Mouse (Mus musculus) ES-E14 (cell line): ENCODE measurements around the gene Tmprss2. TPM values are rescaled to one million over a fixed set of nuclear protein-coding genes. Genes with fewer than 3 reads are reported as not detected.

ENCODE experiments used
- DNase-seq: peaks from one replicate; pipeline ENCODE4 v3.0.0-alpha.2; 2013; ENCODE audit warnings: low read depth, low spot score
- H3K27ac ChIP-seq: 2 replicates; pipeline ENCODE4 v1.5.1; 2012; ENCODE audit warnings: low read depth, mild to moderate bottlenecking, low read length, moderate library complexity, mixed read lengths; ENCODE audit not compliant: poor library complexity, insufficient read depth, severe bottlenecking
- H3K36me3 ChIP-seq: 2 replicates; pipeline ENCODE4 v1.6.1; 2012; ENCODE audit warnings: mild to moderate bottlenecking, low read length, moderate library complexity, mixed read lengths; ENCODE audit not compliant: control insufficient read depth, poor library complexity, insufficient read depth, severe bottlenecking
- H3K4me1 ChIP-seq, 2 experiments: fragments of 150-350 bp in 1 of 2; sonication (generic) in 1 of 2; 2 replicates each; pipeline ENCODE4 v1.6.1; 2012; ENCODE audit warnings: low read length in 2 of 2, mild to moderate bottlenecking in 1 of 2, mixed read lengths in 1 of 2; ENCODE audit not compliant: control insufficient read depth in 2 of 2, insufficient read depth in 2 of 2, poor library complexity in 1 of 2
- H3K4me3 ChIP-seq, 2 experiments: fragments of 150-350 bp in 1 of 2; sonication (generic) in 1 of 2; 2 replicates each; pipeline ENCODE4 v1.5.1; 2012; ENCODE audit warnings: low read length in 2 of 2, low read depth in 1 of 2, mild to moderate bottlenecking in 1 of 2, mixed read lengths in 1 of 2; ENCODE audit not compliant: insufficient read depth in 1 of 2, poor library complexity in 1 of 2, severe bottlenecking in 1 of 2
- H3K9ac ChIP-seq: 2 replicates; pipeline ENCODE4 v1.6.1; 2012; ENCODE audit warnings: low read depth, mild to moderate bottlenecking, low read length, mixed read lengths; ENCODE audit not compliant: poor library complexity, insufficient read depth, severe bottlenecking
- H3K9me3 ChIP-seq: fragments of 150-350 bp; sonication (generic); 2 replicates; pipeline ENCODE4 v1.6.1; 2012; ENCODE audit warnings: low read depth, mild to moderate bottlenecking, low read length; ENCODE audit not compliant: control insufficient read depth, insufficient read depth
- CHD2 ChIP-seq: IDR thresholded peaks from 2 replicates; pipeline ENCODE4 v1.6.1; 2014; ENCODE audit warnings: mild to moderate bottlenecking, low read depth, low read length, inconsistent platforms
- HCFC1 ChIP-seq: IDR thresholded peaks from 2 replicates; pipeline ENCODE4 v1.6.1; 2012; ENCODE audit warnings: low read length, inconsistent platforms, borderline replicate concordance; ENCODE audit not compliant: insufficient read depth
- MAFK ChIP-seq: IDR thresholded peaks from 2 replicates; pipeline ENCODE4 v1.6.1; 2014; ENCODE audit warnings: mild to moderate bottlenecking, low read depth, low read length, inconsistent platforms; ENCODE audit not compliant: insufficient read depth
- ZC3H11A ChIP-seq: IDR thresholded peaks from 2 replicates; pipeline ENCODE4 v1.6.1; 2012; ENCODE audit warnings: low read depth, mild to moderate bottlenecking, inconsistent platforms, low read length, borderline replicate concordance
- ZNF384 ChIP-seq: IDR thresholded peaks from 2 replicates; pipeline ENCODE4 v1.6.1; 2012; ENCODE audit warnings: low read depth, low read length, inconsistent platforms
- in situ Hi-C, 2 experiments: fragments of 600-800 bp; cut with MboI; formaldehyde crosslinking; loops; one replicate each; pipeline ENCODE4 v1.15.1; 2025; ENCODE audit warnings: low sequenced_read_pairs in 2 of 2, inconsistent platforms in 1 of 2; ENCODE audit not compliant: unreplicated experiment in 2 of 2
- total RNA-seq: library from RNA; depleted of rRNA; stranded (reverse); fragments of 300-350 nt; gene quantifications from 2 replicates; pipeline ENCODE4 v1.2.3, GENCODE M21; 2012

Gene Tmprss2
- total RNA-seq, 1 experiment, result 1.7 TPM

- TF ChIP-seq ZNF384, result no peak
- TF ChIP-seq ZC3H11A, result no peak
- no peak for TF ChIP-seq HCFC1
- no peak for TF ChIP-seq MAFK
- TF ChIP-seq CHD2, result no peak
- no peak overlapping the region for H3K4me3 ChIP-seq
- in situ Hi-C loops, result no loop called here
- no peak overlapping the region for H3K27ac ChIP-seq
- no peak overlapping the region for H3K9ac ChIP-seq
- no peak for DNase-seq
- no peaks in the 10 kb centered on the region for H3K9me3 ChIP-seq
- no peaks in the 10 kb centered on the region for H3K4me1 ChIP-seq
- no peaks in the 10 kb centered on the region for H3K36me3 ChIP-seq
Observed at GRCm38 (mm10) chr16:97568662-97569061, 42.3 kb downstream of the Tmprss2 start.

- H3K27ac ChIP-seq, result no peak overlapping the region
- H3K36me3 ChIP-seq, result no peaks in the 10 kb centered on the region
- TF ChIP-seq HCFC1 (no peak), CHD2 (no peak), ZC3H11A (no peak), MAFK (no peak), ZNF384 (no peak)
- no peak for DNase-seq
- no peak overlapping the region for H3K4me3 ChIP-seq
- H3K4me1 ChIP-seq, result no peaks in the 10 kb centered on the region
- H3K9ac ChIP-seq, result no peak overlapping the region
- in situ Hi-C loops, result no loop called here
- H3K9me3 ChIP-seq, result no peaks in the 10 kb centered on the region
Observed at GRCm38 (mm10) chr16:97544340-97544739, 66.7 kb downstream of the Tmprss2 start.

- Histone ChIP-seq H3K9me3 (no peaks in the 10 kb centered on the region), H3K4me3 (no peak overlapping the region), H3K36me3 (no peaks in the 10 kb centered on the region), H3K9ac (no peak overlapping the region), H3K4me1 (peaks cover 0 to 2% of the 10 kb centered on the region in 2 experiments; a peak in 1 of 4 replicates), H3K27ac (no peak overlapping the region)
- no peak for TF ChIP-seq MAFK
- TF ChIP-seq ZC3H11A, result no peak
- TF ChIP-seq CHD2, result no peak
- DNase-seq, result no peak
- in situ Hi-C loops, result no loop called here
Observed at GRCm38 (mm10) chr16:97536859-97537258, 74.1 kb downstream of the Tmprss2 start.

DNA sequence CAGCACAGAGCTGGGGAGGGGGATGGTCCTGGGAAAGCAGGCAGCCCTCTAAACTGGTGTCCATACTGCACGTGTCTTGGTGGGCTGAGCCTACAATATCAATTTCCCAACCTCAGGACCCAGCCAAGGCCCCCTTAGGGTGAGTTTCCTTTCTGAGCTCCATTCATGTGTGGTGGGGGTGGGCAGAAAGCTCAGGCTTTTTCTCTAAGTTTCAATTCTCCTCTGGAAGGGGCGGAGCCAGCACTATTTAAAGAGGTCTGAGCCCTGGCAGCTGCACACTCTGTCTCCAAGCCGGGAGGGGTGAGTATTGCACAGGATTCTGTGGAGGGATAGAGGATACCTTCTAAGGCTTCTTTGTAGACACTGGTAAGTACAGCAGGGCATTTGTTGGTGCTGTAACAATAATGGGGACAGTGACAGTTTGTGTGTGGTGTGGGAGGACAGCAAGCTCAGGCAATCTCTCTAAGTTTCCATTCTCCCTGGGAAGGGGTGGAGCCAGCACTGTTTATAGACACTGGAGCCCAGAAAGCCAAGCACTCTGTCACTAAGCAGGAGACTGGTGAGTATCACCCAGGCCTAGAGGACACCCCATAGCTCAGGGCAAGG is 75.1 kb downstream of the Tmprss2 start:
- no peak for DNase-seq
- peaks cover 0 to 2% of the 10 kb centered on the region in 2 experiments; a peak in 1 of 4 replicates for H3K4me1 ChIP-seq
- no peaks in the 10 kb centered on the region for H3K9me3 ChIP-seq
- no peak overlapping the region for H3K27ac ChIP-seq
- in situ Hi-C loops, result no loop called here
- TF ChIP-seq MAFK (no peak), ZC3H11A (no peak), CHD2 (no peak), ZNF384 (no peak), HCFC1 (no peak)
- H3K9ac ChIP-seq, result no peak overlapping the region
- H3K4me3 ChIP-seq, result no peak overlapping the region
- H3K36me3 ChIP-seq, result no peaks in the 10 kb centered on the region
